Mouse (Mus musculus) CH12.LX (cell line): ENCODE results near the gene Hopx. TPM values are rescaled to one million over a fixed set of nuclear protein-coding genes. Genes with fewer than 3 reads are reported as not detected.
A peak's percentile ranks its signal among the peaks of the same experiment; 100 is the strongest.

ENCODE experiments used
- DNase-seq: peaks from one replicate; pipeline ENCODE4 v3.0.0-alpha.2; 2013; ENCODE audit errors: extremely low read depth
- H3K27ac ChIP-seq: 2 replicates; pipeline ENCODE4 v1.5.1; 2012; ENCODE audit warnings: low read depth, mild to moderate bottlenecking, control low read depth, moderate library complexity; ENCODE audit not compliant: insufficient read depth
- H3K27me3 ChIP-seq: replicated peaks from 2 replicates; pipeline ENCODE3; 2012; ENCODE audit warnings: inconsistent platforms
- H3K36me3 ChIP-seq, 2 experiments: replicated peaks in 1 of 2; 2 replicates each; pipeline versions ENCODE3 to v1.6.1; 2012; ENCODE audit warnings: inconsistent platforms in 1 of 2, low read length in 1 of 2, mild to moderate bottlenecking in 1 of 2, mixed read lengths in 1 of 2, moderate library complexity in 1 of 2; ENCODE audit not compliant: control insufficient read depth in 1 of 2, insufficient read depth in 1 of 2
- H3K4me1 ChIP-seq, 2 experiments: 2 replicates each; pipeline ENCODE4 v1.6.1; 2012; ENCODE audit warnings: inconsistent platforms in 1 of 2, moderate library complexity in 1 of 2; ENCODE audit not compliant: insufficient read depth in 2 of 2, control insufficient read depth in 1 of 2
- H3K4me2 ChIP-seq: 2 replicates; pipeline ENCODE4 v1.6.1; 2012; ENCODE audit warnings: low read depth, mild to moderate bottlenecking, control low read depth; ENCODE audit not compliant: poor library complexity, insufficient read depth, severe bottlenecking
- H3K4me3 ChIP-seq, 3 experiments: fragments of 150-350 bp in 1 of 3; sonication (generic) in 1 of 3; replicated peaks in 1 of 3; 2 replicates each; pipeline versions ENCODE3 to v1.5.1; 2011 to 2012; ENCODE audit warnings: low read depth in 2 of 3, low read length in 2 of 3, mild to moderate bottlenecking in 2 of 3, moderate library complexity in 2 of 3, control low read depth in 1 of 3, improper control_type of control experiment in 1 of 3, inconsistent platforms in 1 of 3, mixed read lengths in 1 of 3; ENCODE audit not compliant: poor library complexity in 1 of 3
- H3K79me2 ChIP-seq: replicated peaks from 2 replicates; pipeline ENCODE4 v1.6.1; 2012; ENCODE audit warnings: mild to moderate bottlenecking, moderate library complexity; ENCODE audit not compliant: control insufficient read depth, poor library complexity, insufficient read depth, severe bottlenecking; ENCODE audit errors: extremely low read depth
- H3K9ac ChIP-seq: 2 replicates; pipeline ENCODE4 v1.6.1; 2012; ENCODE audit warnings: low read depth, mild to moderate bottlenecking, control low read depth, moderate library complexity; ENCODE audit not compliant: insufficient read depth
- H3K9me3 ChIP-seq: replicated peaks from 2 replicates; pipeline ENCODE3; 2012; ENCODE audit warnings: low read length, inconsistent platforms, mixed read lengths
- BHLHE40 ChIP-seq: IDR thresholded peaks from 2 replicates; pipeline ENCODE4 v1.6.1; 2011; ENCODE audit warnings: mild to moderate bottlenecking, low read depth, low read length, improper control_type of control experiment
- CTCF ChIP-seq, 2 experiments: IDR thresholded peaks in 1 of 2; conservative IDR thresholded peaks in 1 of 2; 2 replicates each; pipeline ENCODE4 v1.5.1; 2011 to 2012; ENCODE audit warnings: low read depth in 2 of 2, low read length in 2 of 2, improper control_type of control experiment in 1 of 2, inconsistent platforms in 1 of 2, mild to moderate bottlenecking in 1 of 2, moderate library complexity in 1 of 2
- ELF1 ChIP-seq: IDR thresholded peaks from 2 replicates; pipeline ENCODE4 v1.6.1; 2014; ENCODE audit warnings: low read depth, mild to moderate bottlenecking, inconsistent platforms, low read length, improper control_type of control experiment
- GABPA ChIP-seq: IDR thresholded peaks from 2 replicates; pipeline ENCODE4 v1.6.1; 2012; ENCODE audit warnings: low read depth, low read length, improper control_type of control experiment, inconsistent platforms; ENCODE audit not compliant: insufficient replicate concordance
- JUND ChIP-seq: conservative IDR thresholded peaks from 2 replicates; pipeline ENCODE4 v1.6.1; 2011; ENCODE audit warnings: low read depth, low read length, improper control_type of control experiment
- KAT2A ChIP-seq: IDR thresholded peaks from 2 replicates; pipeline ENCODE4 v1.6.1; 2012; ENCODE audit warnings: low read length, improper control_type of control experiment, inconsistent platforms; ENCODE audit not compliant: insufficient replicate concordance
- MAX ChIP-seq: IDR thresholded peaks from 2 replicates; pipeline ENCODE4 v1.6.1; 2011; ENCODE audit warnings: low read length, improper control_type of control experiment
- MAZ ChIP-seq: IDR thresholded peaks from 2 replicates; pipeline ENCODE4 v1.6.1; 2012; ENCODE audit warnings: low read depth, mild to moderate bottlenecking, inconsistent platforms, low read length, improper control_type of control experiment, moderate library complexity
- MYC ChIP-seq: IDR thresholded peaks from 2 replicates; pipeline ENCODE4 v1.6.1; 2011; ENCODE audit warnings: low read depth, mild to moderate bottlenecking, improper control_type of control experiment, low read length
- NRF1 ChIP-seq: IDR thresholded peaks from 2 replicates; pipeline ENCODE4 v1.6.1; 2014; ENCODE audit warnings: low read depth, mild to moderate bottlenecking, inconsistent platforms, low read length, improper control_type of control experiment, moderate library complexity
- POLR2A ChIP-seq: IDR thresholded peaks from 2 replicates; pipeline ENCODE4 v1.6.1; 2011; ENCODE audit warnings: low read depth, mild to moderate bottlenecking, improper control_type of control experiment, low read length
- RAD21 ChIP-seq: IDR thresholded peaks from 2 replicates; pipeline ENCODE4 v1.6.1; 2011; ENCODE audit warnings: low read depth, mild to moderate bottlenecking, low read length, improper control_type of control experiment, moderate library complexity
- RCOR1 ChIP-seq: conservative IDR thresholded peaks from 2 replicates; pipeline ENCODE4 v1.6.1; 2012; ENCODE audit warnings: low read depth, mild to moderate bottlenecking, inconsistent platforms, low read length, improper control_type of control experiment
- SMC3 ChIP-seq: IDR thresholded peaks from 2 replicates; pipeline ENCODE4 v1.6.1; 2011; ENCODE audit warnings: low read depth, low read length, improper control_type of control experiment
- TBP ChIP-seq: conservative IDR thresholded peaks from 2 replicates; pipeline ENCODE4 v1.6.1; 2011; ENCODE audit warnings: low read depth, low read length, improper control_type of control experiment
- UBTF ChIP-seq: IDR thresholded peaks from 2 replicates; pipeline ENCODE4 v1.6.1; 2012; ENCODE audit warnings: low read depth, mild to moderate bottlenecking, inconsistent platforms, low read length, improper control_type of control experiment, moderate library complexity
- USF1 ChIP-seq: IDR thresholded peaks from 2 replicates; pipeline ENCODE4 v1.6.1; 2014; ENCODE audit warnings: low read depth, mild to moderate bottlenecking, inconsistent platforms, low read length, improper control_type of control experiment
- ZC3H11A ChIP-seq: IDR thresholded peaks from 2 replicates; pipeline ENCODE4 v1.6.1; 2012; ENCODE audit warnings: low read depth, mild to moderate bottlenecking, inconsistent platforms, low read length, improper control_type of control experiment
- ZNF384 ChIP-seq: IDR thresholded peaks from 2 replicates; pipeline ENCODE4 v1.6.1; 2012; ENCODE audit warnings: low read depth, low read length, improper control_type of control experiment, inconsistent platforms
- dilution Hi-C: fragments of 300-500 bp; cut with MboI; formaldehyde crosslinking; loops from 2 replicates; pipeline ENCODE4 v1.14.3; 2020; ENCODE audit warnings: low sequenced_read_pairs; ENCODE audit not compliant: extremely low pct_unique_long_range_greater_than_20kb, extremely low pct_ligation_motif_present
- in situ Hi-C: fragments of 300-500 bp; cut with MboI; formaldehyde crosslinking; loops from 3 replicates; pipeline ENCODE4 v1.14.3; 2019; ENCODE audit warnings: low sequenced_read_pairs, low pct_ligation_motif_present, low pct_unique_long_range_greater_than_20kb, mixed read lengths
- polyA plus RNA-seq: library from polyadenylated mRNA; unstranded; fragments of >175 nt; gene quantifications from 2 replicates; pipeline ENCODE4 v1.2.1, GENCODE M21; 2012; ENCODE audit warnings: low read depth; ENCODE audit not compliant: insufficient read length
- total RNA-seq, 2 experiments: library from RNA; depleted of rRNA; stranded (reverse); fragments of 300-350 nt in 1 of 2; fragments of >200 nt in 1 of 2; gene quantifications; 2 replicates each; pipeline ENCODE4 v1.2.3; 2012 to 2014

The Hopx gene
- total and polyA plus RNA-seq, 3 experiments, result 15.1 to 26.4 (median 20.0) TPM

DNA sequence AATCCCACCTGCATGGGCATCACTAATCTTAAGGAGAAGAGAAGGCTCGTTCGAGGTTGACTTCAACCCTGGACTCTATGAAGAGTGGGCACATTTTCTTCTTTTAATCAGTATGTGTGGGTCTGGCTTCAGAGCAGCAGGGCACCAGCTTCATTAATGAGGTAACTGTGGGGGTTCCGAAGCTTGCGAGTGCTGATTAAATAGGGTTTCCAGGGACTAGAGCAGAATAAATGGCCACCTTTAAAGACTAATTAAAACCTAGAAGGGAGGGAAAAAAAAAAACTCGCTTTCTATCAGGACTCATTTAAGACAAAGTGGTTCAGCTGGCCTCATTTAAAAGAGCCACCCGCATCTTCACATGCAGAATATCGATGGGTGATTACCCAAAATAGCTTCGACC is 25.0 kb downstream of the Hopx start:
- dilution Hi-C loops (no loop called here), in situ Hi-C loops (loop anchor here (5.0 kb wide), 1 partner anchor 77 kb away; no protein-coding TSS in a partner anchor)
- H3K27ac ChIP-seq, result no peak overlapping the region
- TF ChIP-seq RAD21 (no peak), MAX (no peak), NRF1 (no peak), USF1 (no peak), ELF1 (no peak), MYC (no peak)
- H3K4me3 ChIP-seq, result no peak overlapping the region
- H3K4me2 ChIP-seq, result no peak overlapping the region
- DNase-seq, result no peak
- H3K27me3 ChIP-seq, result no peaks in the 10 kb centered on the region
- H3K36me3 ChIP-seq, result peaks cover 3 to 28% of the 10 kb centered on the region in 2 experiments
- H3K79me2 ChIP-seq, result no peaks in the 10 kb centered on the region
- peaks cover 2 to 26% of the 10 kb centered on the region in 2 experiments; a peak in 2 of 4 replicates for H3K4me1 ChIP-seq
- H3K9me3 ChIP-seq, result peaks cover 2% of the 10 kb centered on the region
- no peak overlapping the region for H3K9ac ChIP-seq

DNA sequence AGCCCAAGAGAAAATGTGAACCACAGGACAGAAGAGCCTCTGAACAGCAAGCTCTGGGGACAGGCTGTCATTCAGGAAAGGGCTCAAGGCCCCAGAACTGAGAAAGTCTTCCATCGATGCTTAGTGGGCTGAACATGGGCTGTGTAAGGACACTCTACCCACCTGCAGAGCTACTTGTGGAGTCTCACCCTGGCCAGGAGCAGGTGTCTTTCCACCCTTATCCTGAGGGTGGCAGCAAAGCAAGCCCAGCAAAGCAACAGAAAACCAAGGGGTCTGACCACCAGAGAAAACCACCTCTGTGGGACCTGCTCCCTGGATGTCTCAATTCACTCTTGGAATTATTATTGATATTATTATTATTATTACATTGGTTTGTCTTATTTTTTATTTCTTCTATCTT is 25.6 kb downstream of the Hopx start:
- Histone ChIP-seq H3K27ac (no peak overlapping the region), H3K9me3 (no peaks in the 10 kb centered on the region), H3K9ac (no peak overlapping the region), H3K4me3 (no peak overlapping the region), H3K4me2 (no peak overlapping the region), H3K4me1 (peaks cover 2 to 26% of the 10 kb centered on the region in 2 experiments; a peak in 2 of 4 replicates), H3K27me3 (no peaks in the 10 kb centered on the region), H3K79me2 (no peaks in the 10 kb centered on the region), H3K36me3 (peaks cover 3 to 26% of the 10 kb centered on the region in 2 experiments)
- dilution Hi-C loops, result no loop called here
- TF ChIP-seq RAD21 (peak; percentile 80), POLR2A (no peak), SMC3 (peak; percentile 91), MAX (no peak), CTCF (conservative IDR thresholded peaks at IDR 0.05 in 1 of 2, IDR thresholded peaks at IDR 0.05 in 1 of 2; ENCODE audit: low read depth in 2 of 2, low read length in 2 of 2) (peak; percentile 73 to 85), MAZ (no peak), JUND (no peak), ZC3H11A (peak; percentile 65)
- DNase-seq, result peak; percentile 57
- in situ Hi-C loops, result loop anchor here (5.0 kb wide), 1 partner anchor 78 kb away; no protein-coding TSS in a partner anchor

DNA sequence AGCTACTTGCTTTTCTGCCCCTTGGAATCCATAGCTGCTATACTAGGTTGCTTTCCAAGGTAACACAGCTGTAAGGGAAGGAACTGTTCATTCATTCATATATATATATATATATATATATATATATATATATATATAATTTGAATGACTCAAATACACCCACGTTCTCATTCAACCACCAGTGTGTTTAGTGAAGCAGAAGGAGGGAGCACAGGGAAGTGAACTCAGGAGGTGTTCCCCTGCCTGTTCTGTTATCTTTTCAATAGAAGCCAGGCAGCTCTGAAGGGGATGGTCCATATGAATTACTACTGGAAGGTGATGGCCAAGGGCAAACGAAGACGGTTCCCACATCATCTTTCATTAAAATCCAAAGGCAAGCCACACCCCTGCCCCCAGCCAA is 27.8 kb downstream of the Hopx start:
- Histone ChIP-seq H3K9me3 (no peaks in the 10 kb centered on the region), H3K27ac (no peak overlapping the region), H3K79me2 (no peaks in the 10 kb centered on the region), H3K4me3 (no peak overlapping the region), H3K9ac (no peak overlapping the region), H3K36me3 (peaks cover 3 to 26% of the 10 kb centered on the region in 2 experiments), H3K4me1 (peaks cover 0 to 8% of the 10 kb centered on the region in 2 experiments; a peak in 2 of 4 replicates), H3K4me2 (no peak overlapping the region), H3K27me3 (no peaks in the 10 kb centered on the region)
- in situ Hi-C loops (loop anchor here (5.0 kb wide), 1 partner anchor 80 kb away; no protein-coding TSS in a partner anchor), dilution Hi-C loops (no loop called here)
- TF ChIP-seq GABPA (no peak), SMC3 (no peak), ZC3H11A (no peak), ZNF384 (no peak), KAT2A (no peak), NRF1 (no peak), BHLHE40 (no peak), TBP (no peak), UBTF (no peak), POLR2A (no peak), MAZ (no peak), RCOR1 (no peak)
- no peak for DNase-seq
